Mouse (Mus musculus): ENCODE measurements around the gene Nrxn2. TPM values are rescaled to one million over a fixed set of nuclear protein-coding genes. Genes with fewer than 3 reads are reported as not detected.

Gene Nrxn2
- polyA plus RNA-seq, 2 experiments: 2.6 to 3.6 TPM

GRCm38 (mm10) chr19:6569021-6569420 lies 150.5 kb downstream of the Nrxn2 start:
- Histone ChIP-seq H3K9ac (ENCODE audit: low read depth, low read length, severe bottlenecking) (no peak overlapping the region), H3K9me3 (ENCODE audit: control insufficient read depth, low read length) (no peaks in the 10 kb centered on the region), H3K4me3 (replicated peaks; ENCODE audit: low read length) (no peak overlapping the region), H3K4me2 (replicated peaks; ENCODE audit: low read depth, low read length, severe bottlenecking) (no peak overlapping the region), H3K27me3 (ENCODE audit: control insufficient read depth, insufficient read depth, low read length) (no peaks in the 10 kb centered on the region), H3K27ac (replicated peaks; ENCODE audit: low read depth, low read length) (no peak overlapping the region), H3K4me1 (ENCODE audit: control insufficient read depth, insufficient read depth, low read length) (no peaks in the 10 kb centered on the region), H3K36me3 (ENCODE audit: control insufficient read depth, insufficient read depth, low read length) (no peaks in the 10 kb centered on the region)
- no peak for TF ChIP-seq POLR2A (IDR thresholded peaks at IDR 0.05; ENCODE audit: borderline replicate concordance, extremely low read depth, insufficient read depth, insufficient read length)
- WGBS: 74% methylated on average over 5 of the region's 5 CpGs
- ATAC-seq (ENCODE audit: low FRiP score, low read depth) (no peak), DNase-seq (ENCODE audit: low spot score) (no peak)

- Histone ChIP-seq H3K27ac (replicated peaks; ENCODE audit: low read depth, low read length) (no peak overlapping the region), H3K27me3 (ENCODE audit: control insufficient read depth, insufficient read depth, low read length) (no peaks in the 10 kb centered on the region), H3K4me1 (ENCODE audit: control insufficient read depth, insufficient read depth, low read length) (no peaks in the 10 kb centered on the region), H3K36me3 (ENCODE audit: control insufficient read depth, insufficient read depth, low read length) (no peaks in the 10 kb centered on the region), H3K9me3 (ENCODE audit: control insufficient read depth, low read length) (no peaks in the 10 kb centered on the region), H3K9ac (ENCODE audit: low read depth, low read length, severe bottlenecking) (no peak overlapping the region), H3K4me2 (replicated peaks; ENCODE audit: low read depth, low read length, severe bottlenecking) (no peak overlapping the region), H3K4me3 (replicated peaks; ENCODE audit: low read length) (no peak overlapping the region)
- WGBS: 37% methylated on average over 5 of the region's 5 CpGs
- no peak for TF ChIP-seq POLR2A (IDR thresholded peaks at IDR 0.05; ENCODE audit: borderline replicate concordance, extremely low read depth, insufficient read depth, insufficient read length)
- no peak for ATAC-seq (ENCODE audit: low FRiP score, low read depth)
- no peak for DNase-seq (ENCODE audit: low spot score)
Measured at GRCm38 (mm10) chr19:6569561-6569960, 151.0 kb downstream of the Nrxn2 start.

DNA sequence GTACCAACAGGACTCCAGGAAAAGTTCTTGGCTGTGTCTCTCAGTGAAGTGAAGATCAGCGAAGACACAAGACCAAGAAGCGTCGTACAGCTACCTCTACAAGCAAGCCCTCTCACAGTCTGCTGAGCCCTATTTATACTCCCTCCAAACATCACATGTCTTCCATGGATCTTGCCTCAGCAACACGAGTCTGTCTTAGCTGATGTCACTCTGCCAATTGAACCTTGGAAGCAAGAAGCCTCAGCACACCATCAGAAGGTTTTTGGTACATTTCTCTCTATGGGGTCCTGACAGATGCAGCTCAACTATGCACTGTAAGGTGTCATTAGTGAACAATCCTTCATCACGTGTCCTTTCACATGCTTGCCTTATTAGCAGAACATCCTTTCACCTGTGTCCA lies 152.9 kb downstream of the Nrxn2 start:
- H3K4me1 ChIP-seq (ENCODE audit: control insufficient read depth, insufficient read depth, low read length): no peaks in the 10 kb centered on the region
- WGBS: 79% methylated on average over 5 of the region's 5 CpGs
- H3K36me3 ChIP-seq (ENCODE audit: control insufficient read depth, insufficient read depth, low read length): no peaks in the 10 kb centered on the region
- no peak for DNase-seq (ENCODE audit: low spot score)
- no peak overlapping the region for H3K4me2 ChIP-seq (replicated peaks; ENCODE audit: low read depth, low read length, severe bottlenecking)
- H3K4me3 ChIP-seq (replicated peaks; ENCODE audit: low read length): no peak overlapping the region
- H3K9me3 ChIP-seq (ENCODE audit: control insufficient read depth, low read length): no peaks in the 10 kb centered on the region
- no peaks in the 10 kb centered on the region for H3K27me3 ChIP-seq (ENCODE audit: control insufficient read depth, insufficient read depth, low read length)
- no peak for ATAC-seq (ENCODE audit: low FRiP score, low read depth)
- H3K9ac ChIP-seq (ENCODE audit: low read depth, low read length, severe bottlenecking): no peak overlapping the region
- H3K27ac ChIP-seq (replicated peaks; ENCODE audit: low read depth, low read length): no peak overlapping the region
- no peak for TF ChIP-seq POLR2A (IDR thresholded peaks at IDR 0.05; ENCODE audit: borderline replicate concordance, extremely low read depth, insufficient read depth, insufficient read length)

DNA sequence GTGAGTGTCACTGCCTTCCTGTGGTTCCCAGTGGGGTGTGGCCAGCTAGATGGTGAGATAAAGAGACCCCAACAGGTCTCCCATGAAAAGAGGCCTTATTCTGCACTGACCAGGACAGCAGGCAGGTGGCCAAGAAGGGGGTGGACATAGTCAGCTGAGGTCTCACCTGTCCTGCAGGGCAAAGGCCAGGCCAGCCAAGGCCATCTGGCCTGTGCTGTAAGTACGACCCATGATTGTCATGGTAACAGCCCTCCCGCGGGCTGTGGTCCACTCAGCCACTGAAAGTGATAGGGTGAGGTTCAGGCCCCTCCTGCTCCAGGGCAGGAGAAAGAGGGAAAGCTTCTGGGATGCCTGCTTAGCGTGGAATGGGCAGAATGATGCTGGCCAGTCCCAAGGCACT lies 153.5 kb downstream of the Nrxn2 start:
- Histone ChIP-seq H3K27ac (replicated peaks; ENCODE audit: low read depth, low read length) (no peak overlapping the region), H3K9ac (ENCODE audit: low read depth, low read length, severe bottlenecking) (no peak overlapping the region), H3K36me3 (ENCODE audit: control insufficient read depth, insufficient read depth, low read length) (no peaks in the 10 kb centered on the region), H3K4me3 (replicated peaks; ENCODE audit: low read length) (no peak overlapping the region), H3K9me3 (ENCODE audit: control insufficient read depth, low read length) (no peaks in the 10 kb centered on the region), H3K27me3 (ENCODE audit: control insufficient read depth, insufficient read depth, low read length) (no peaks in the 10 kb centered on the region), H3K4me2 (replicated peaks; ENCODE audit: low read depth, low read length, severe bottlenecking) (no peak overlapping the region), H3K4me1 (ENCODE audit: control insufficient read depth, insufficient read depth, low read length) (peaks cover 3% of the 10 kb centered on the region; the same call in 1 of the 2 replicates)
- no peak for TF ChIP-seq POLR2A (IDR thresholded peaks at IDR 0.05; ENCODE audit: borderline replicate concordance, extremely low read depth, insufficient read depth, insufficient read length)
- ATAC-seq (ENCODE audit: low FRiP score, low read depth) (no peak), DNase-seq (ENCODE audit: low spot score) (no peak)
- 33% methylated on average over 4 of the region's 4 CpGs for WGBS

Small RNAs within 50 kb of the gene (microRNA-seq; reads per million reads assigned to microRNA genes)
- gene Gm26460: not detected

Other genes with a start within 250 kb of the Nrxn2 start
- 0.05 and 0.09 TPM in 2 replicates for gene Majin, start 234.3 kb upstream of the Nrxn2 start, polyA plus RNA-seq (2012; rRNA removed)
- gene Majin, start 234.3 kb upstream of the Nrxn2 start, polyA plus RNA-seq (2014; fragmentation: Nextera tagmentation; extraction: Ambion mirVana): not detected in 2 replicates
- gene Gpha2, start 192.4 kb upstream of the Nrxn2 start, polyA plus RNA-seq (2012; rRNA removed): 1.5 and 2.7 TPM in 2 replicates
- 1.2 and 2.3 TPM in 2 replicates for gene Gpha2, start 192.4 kb upstream of the Nrxn2 start, polyA plus RNA-seq (2014; fragmentation: Nextera tagmentation; extraction: Ambion mirVana)
- 45.0 and 48.1 TPM in 2 replicates for gene Ppp2r5b, start 182.9 kb upstream of the Nrxn2 start, polyA plus RNA-seq (2012; rRNA removed)
- gene Ppp2r5b, start 182.9 kb upstream of the Nrxn2 start, polyA plus RNA-seq (2014; fragmentation: Nextera tagmentation; extraction: Ambion mirVana): 27.5 and 27.8 TPM in 2 replicates
- gene Atg2a, start 177.1 kb upstream of the Nrxn2 start, polyA plus RNA-seq (2012; rRNA removed): 18.3 and 25.7 TPM in 2 replicates
- 10.6 and 14.6 TPM in 2 replicates for gene Atg2a, start 177.1 kb upstream of the Nrxn2 start, polyA plus RNA-seq (2014; fragmentation: Nextera tagmentation; extraction: Ambion mirVana)
- gene Ehd1, start 142.0 kb upstream of the Nrxn2 start, polyA plus RNA-seq (2012; rRNA removed): 160 and 232 TPM in 2 replicates
- gene Ehd1, start 142.0 kb upstream of the Nrxn2 start, polyA plus RNA-seq (2014; fragmentation: Nextera tagmentation; extraction: Ambion mirVana): 68.7 and 81.8 TPM in 2 replicates
- 15.2 and 17.0 TPM in 2 replicates for gene Cdc42bpg, start 112.3 kb upstream of the Nrxn2 start, polyA plus RNA-seq (2012; rRNA removed)
- 1.4 and 2.0 TPM in 2 replicates for gene Cdc42bpg, start 112.3 kb upstream of the Nrxn2 start, polyA plus RNA-seq (2014; fragmentation: Nextera tagmentation; extraction: Ambion mirVana)
- 102 and 117 TPM in 2 replicates for gene Men1, start 83.8 kb upstream of the Nrxn2 start, polyA plus RNA-seq (2012; rRNA removed)
- gene Men1, start 83.8 kb upstream of the Nrxn2 start, polyA plus RNA-seq (2014; fragmentation: Nextera tagmentation; extraction: Ambion mirVana): 60.4 and 65.6 TPM in 2 replicates
- 90.4 and 122 TPM in 2 replicates for gene Map4k2, start 77.6 kb upstream of the Nrxn2 start, polyA plus RNA-seq (2012; rRNA removed)
- 8.8 and 10.5 TPM in 2 replicates for gene Map4k2, start 77.6 kb upstream of the Nrxn2 start, polyA plus RNA-seq (2014; fragmentation: Nextera tagmentation; extraction: Ambion mirVana)
- gene Sf1, start 55.0 kb upstream of the Nrxn2 start, polyA plus RNA-seq (2012; rRNA removed): 252 and 276 TPM in 2 replicates
- gene Sf1, start 55.0 kb upstream of the Nrxn2 start, polyA plus RNA-seq (2014; fragmentation: Nextera tagmentation; extraction: Ambion mirVana): 149 and 159 TPM in 2 replicates
- gene Pygm, start 34.3 kb upstream of the Nrxn2 start, polyA plus RNA-seq (2012; rRNA removed): 20.5 and 23.9 TPM in 2 replicates
- 17.3 and 22.8 TPM in 2 replicates for gene Pygm, start 34.3 kb upstream of the Nrxn2 start, polyA plus RNA-seq (2014; fragmentation: Nextera tagmentation; extraction: Ambion mirVana)
- gene Rasgrp2, start 19.4 kb upstream of the Nrxn2 start, polyA plus RNA-seq (2012; rRNA removed): 27.6 and 38.0 TPM in 2 replicates
- gene Rasgrp2, start 19.4 kb upstream of the Nrxn2 start, polyA plus RNA-seq (2014; fragmentation: Nextera tagmentation; extraction: Ambion mirVana): 23.4 and 27.5 TPM in 2 replicates
- not detected in 2 replicates for gene Slc22a12, start 124.3 kb downstream of the Nrxn2 start, polyA plus RNA-seq (2012; rRNA removed)
- not detected in 2 replicates for gene Slc22a12, start 124.3 kb downstream of the Nrxn2 start, polyA plus RNA-seq (2014; fragmentation: Nextera tagmentation; extraction: Ambion mirVana)

Data from limb, embryonic 14.5 days (tissue).